Mouse (Mus musculus) erythroblast, embryonic 14.5 days (primary cell): Measurements from ENCODE around the gene Parva. TPM values are rescaled to one million over a fixed set of nuclear protein-coding genes. Genes with fewer than 3 reads are reported as not detected.

ENCODE experiments used
- H3K27me3 ChIP-seq: 2 replicates; pipeline ENCODE4 v1.6.1; 2012; ENCODE audit warnings: inconsistent platforms; ENCODE audit not compliant: control insufficient read depth
- H3K36me3 ChIP-seq: 2 replicates; pipeline ENCODE4 v1.6.1; 2012; ENCODE audit warnings: mild to moderate bottlenecking, inconsistent platforms; ENCODE audit not compliant: control insufficient read depth
- H3K4me1 ChIP-seq: 2 replicates; pipeline ENCODE4 v1.6.1; 2012; ENCODE audit warnings: inconsistent platforms; ENCODE audit not compliant: control insufficient read depth
- H3K4me3 ChIP-seq: replicated peaks from 2 replicates; pipeline ENCODE3; 2012; ENCODE audit warnings: moderate library complexity, mild to moderate bottlenecking, inconsistent platforms
- H3K9me3 ChIP-seq: 2 replicates; pipeline ENCODE4 v1.6.1; 2012; ENCODE audit warnings: low read length, inconsistent platforms, mixed read lengths; ENCODE audit not compliant: control insufficient read depth
- GATA1 ChIP-seq: IDR thresholded peaks from 2 replicates; pipeline ENCODE4 v1.6.1; 2012; ENCODE audit warnings: low read length, inconsistent platforms, mixed read lengths
- TAL1 ChIP-seq: IDR thresholded peaks from 3 replicates; pipeline ENCODE4 v1.6.1; 2012; ENCODE audit warnings: low read length, inconsistent platforms, mixed read lengths
- polyA plus RNA-seq: library from polyadenylated mRNA; stranded (reverse); fragments of >175 nt; gene quantifications from 2 replicates; pipeline ENCODE4 v1.2.3, GENCODE M21; 2012

Parva gene
- polyA plus RNA-seq = 0.03 TPM in 1 of 2 replicates, not detected in the other

GRCm38 (mm10) chr7:112427357-112428157 lies at the start of gene Parva:
Gene Parva (plus strand): TSS chr7:112427505.
- Histone ChIP-seq H3K27me3 (peaks cover 22% of the 10 kb centered on the region), H3K4me3 (peak within 1 kb of the TSS; percentile 52), H3K9me3 (no peaks in the 10 kb centered on the region), H3K36me3 (no peaks in the 10 kb centered on the region), H3K4me1 (no peaks in the 10 kb centered on the region)
- TF ChIP-seq TAL1 (no peak), GATA1 (no peak)

GRCm38 (mm10) chr7:112378056-112378455 lies 49.2 kb upstream of the Parva start:
- H3K9me3 ChIP-seq = no peaks in the 10 kb centered on the region
- no peaks in the 10 kb centered on the region for H3K36me3 ChIP-seq
- TF ChIP-seq TAL1 (no peak), GATA1 (no peak)
- H3K4me1 ChIP-seq = no peaks in the 10 kb centered on the region
- no peaks in the 10 kb centered on the region for H3K27me3 ChIP-seq
- no peak overlapping the region for H3K4me3 ChIP-seq

- no peaks in the 10 kb centered on the region for H3K4me1 ChIP-seq
- H3K9me3 ChIP-seq = no peaks in the 10 kb centered on the region
- no peaks in the 10 kb centered on the region for H3K27me3 ChIP-seq
- H3K36me3 ChIP-seq = no peaks in the 10 kb centered on the region
- no peak overlapping the region for H3K4me3 ChIP-seq
- TF ChIP-seq GATA1 (no peak), TAL1 (no peak)
Observed at GRCm38 (mm10) chr7:112378476-112378875, 48.8 kb upstream of the Parva start.

- TF ChIP-seq GATA1 (no peak), TAL1 (no peak)
- H3K9me3 ChIP-seq = no peaks in the 10 kb centered on the region
- no peaks in the 10 kb centered on the region for H3K4me1 ChIP-seq
- no peaks in the 10 kb centered on the region for H3K27me3 ChIP-seq
- H3K36me3 ChIP-seq = no peaks in the 10 kb centered on the region
- H3K4me3 ChIP-seq = no peak overlapping the region
Observed at GRCm38 (mm10) chr7:112386521-112386920, 40.8 kb upstream of the Parva start.

- Histone ChIP-seq H3K36me3 (no peaks in the 10 kb centered on the region), H3K4me3 (no peak overlapping the region), H3K27me3 (no peaks in the 10 kb centered on the region), H3K4me1 (no peaks in the 10 kb centered on the region), H3K9me3 (no peaks in the 10 kb centered on the region)
- no peak for TF ChIP-seq GATA1
- TF ChIP-seq TAL1 = no peak
Observed at GRCm38 (mm10) chr7:112387876-112388275, 39.4 kb upstream of the Parva start.

- no peaks in the 10 kb centered on the region for H3K27me3 ChIP-seq
- H3K9me3 ChIP-seq = no peaks in the 10 kb centered on the region
- no peaks in the 10 kb centered on the region for H3K36me3 ChIP-seq
- no peak for TF ChIP-seq TAL1
- TF ChIP-seq GATA1 = no peak
- H3K4me3 ChIP-seq = no peak overlapping the region
- no peaks in the 10 kb centered on the region for H3K4me1 ChIP-seq
Observed at GRCm38 (mm10) chr7:112388363-112388875, 38.9 kb upstream of the Parva start.

- no peaks in the 10 kb centered on the region for H3K4me1 ChIP-seq
- no peak overlapping the region for H3K4me3 ChIP-seq
- H3K9me3 ChIP-seq = no peaks in the 10 kb centered on the region
- TF ChIP-seq GATA1 (no peak), TAL1 (no peak)
- H3K27me3 ChIP-seq = no peaks in the 10 kb centered on the region
- no peaks in the 10 kb centered on the region for H3K36me3 ChIP-seq
Observed at GRCm38 (mm10) chr7:112389611-112390251, 37.6 kb upstream of the Parva start.

- Histone ChIP-seq H3K4me3 (no peak overlapping the region), H3K36me3 (no peaks in the 10 kb centered on the region), H3K9me3 (no peaks in the 10 kb centered on the region), H3K4me1 (no peaks in the 10 kb centered on the region), H3K27me3 (no peaks in the 10 kb centered on the region)
- TF ChIP-seq GATA1 = no peak
- no peak for TF ChIP-seq TAL1
Observed at GRCm38 (mm10) chr7:112390252-112390936, 36.9 kb upstream of the Parva start.

GRCm38 (mm10) chr7:112390937-112391605 lies 36.2 kb upstream of the Parva start:
- H3K27me3 ChIP-seq = no peaks in the 10 kb centered on the region
- TF ChIP-seq GATA1 (no peak), TAL1 (no peak)
- H3K9me3 ChIP-seq = no peaks in the 10 kb centered on the region
- H3K36me3 ChIP-seq = no peaks in the 10 kb centered on the region
- no peak overlapping the region for H3K4me3 ChIP-seq
- H3K4me1 ChIP-seq = no peaks in the 10 kb centered on the region
